Mouse (Mus musculus): ENCODE results near the gene Usp35. TPM values are rescaled to one million over a fixed set of nuclear protein-coding genes. Genes with fewer than 3 reads are reported as not detected.

Gene Usp35
- polyA plus RNA-seq, 2 experiments, result 0.14 to 0.36 TPM

- no peaks in the 10 kb centered on the region for H3K36me3 ChIP-seq (replicated peaks; ENCODE audit: control insufficient read depth, insufficient read depth, low read depth)
- no peak for TF ChIP-seq CTCF (IDR thresholded peaks at IDR 0.05; ENCODE audit: low read depth)
- 58% methylated on average over 2 of the region's 2 CpGs for WGBS (ENCODE audit: insufficient replicate concordance)
- no peak overlapping the region for H3K27ac ChIP-seq
- H3K27me3 ChIP-seq (ENCODE audit: control insufficient read depth, insufficient read depth, low read length), result no peaks in the 10 kb centered on the region
- ATAC-seq (ENCODE audit: insufficient read depth) (no peak), DNase-seq (ENCODE audit: low read depth in 3 of 3, low spot score in 3 of 3) (no peak)
- no peak overlapping the region for H3K4me2 ChIP-seq (ENCODE audit: low read depth)
- H3K4me3 ChIP-seq (ENCODE audit: insufficient read depth in 1 of 2, low read depth in 2 of 2, low read length in 2 of 2), result no peak overlapping the region
- peaks cover 5 to 12% of the 10 kb centered on the region in 2 experiments for H3K4me1 ChIP-seq (replicated peaks; ENCODE audit: control insufficient read depth in 2 of 2, insufficient read depth in 2 of 2, low read length in 1 of 2)
- no peak overlapping the region for H3K9ac ChIP-seq (replicated peaks)
- no peaks in the 10 kb centered on the region for H3K9me3 ChIP-seq (ENCODE audit: control insufficient read depth, low read length)
Measured at GRCm38 (mm10) chr7:97334406-97334805, 2.6 kb upstream of the Usp35 start.

- ATAC-seq (ENCODE audit: insufficient read depth), result no peak
- TF ChIP-seq CTCF (IDR thresholded peaks at IDR 0.05; ENCODE audit: low read depth) (no peak), EP300 (IDR thresholded peaks at IDR 0.05; ENCODE audit: low read depth) (no peak)
- 48% methylated on average over 6 of the region's 6 CpGs for WGBS (ENCODE audit: insufficient replicate concordance)
Measured at GRCm38 (mm10) chr7:97333113-97333898, 1.5 kb upstream of the Usp35 start.

GRCm38 (mm10) chr7:97332667-97333041 lies 834 bp upstream of the Usp35 start:
- ATAC-seq (ENCODE audit: insufficient read depth), result peak; percentile 3; the same call in 1 of the 2 replicates

More at GRCm38 (mm10) chr7:97333113-97333898, 1.5 kb upstream of the Usp35 start:
- no peaks in the 10 kb centered on the region for H3K27me3 ChIP-seq (ENCODE audit: control insufficient read depth, insufficient read depth, low read length)
- no peaks in the 10 kb centered on the region for H3K36me3 ChIP-seq (replicated peaks; ENCODE audit: control insufficient read depth, insufficient read depth, low read depth)
- no peak overlapping the region for H3K9ac ChIP-seq (replicated peaks)
- no peaks in the 10 kb centered on the region for H3K9me3 ChIP-seq (ENCODE audit: control insufficient read depth, low read length)
- peaks cover 5 to 12% of the 10 kb centered on the region in 2 experiments for H3K4me1 ChIP-seq (replicated peaks; ENCODE audit: control insufficient read depth in 2 of 2, insufficient read depth in 2 of 2, low read length in 1 of 2)
- DNase-seq (ENCODE audit: low read depth in 3 of 3, low spot score in 3 of 3), result no peak
- peak overlapping the region in 1 of 2 experiments; percentile 81; a peak in 2 of 4 replicates for H3K4me3 ChIP-seq (ENCODE audit: insufficient read depth in 1 of 2, low read depth in 2 of 2, low read length in 2 of 2)
- no peak overlapping the region for H3K27ac ChIP-seq
- peak overlapping the region; percentile 95 for H3K4me2 ChIP-seq (ENCODE audit: low read depth)

GRCm38 (mm10) chr7:97330931-97331645 lies 732 bp downstream of the Usp35 start:
- Histone ChIP-seq H3K9ac (replicated peaks) (no peak overlapping the region), H3K27me3 (ENCODE audit: control insufficient read depth, insufficient read depth, low read length) (peaks cover 9% of the 10 kb centered on the region), H3K9me3 (ENCODE audit: control insufficient read depth, low read length) (no peaks in the 10 kb centered on the region), H3K4me2 (ENCODE audit: low read depth) (peak overlapping the region; percentile 95), H3K36me3 (replicated peaks; ENCODE audit: control insufficient read depth, insufficient read depth, low read depth) (no peaks in the 10 kb centered on the region), H3K4me3 (ENCODE audit: insufficient read depth in 1 of 2, low read depth in 2 of 2, low read length in 2 of 2) (peak overlapping the region; percentile 81 to 86; a peak in 3 of 4 replicates), H3K4me1 (replicated peaks; ENCODE audit: control insufficient read depth in 2 of 2, insufficient read depth in 2 of 2, low read length in 1 of 2) (peaks cover 5 to 9% of the 10 kb centered on the region in 2 experiments), H3K27ac (no peak overlapping the region)
- DNase-seq (ENCODE audit: low read depth in 3 of 3, low spot score in 3 of 3), result no peak
- ATAC-seq (ENCODE audit: insufficient read depth), result no peak
- 56% methylated on average over 11 of the region's 11 CpGs for WGBS (ENCODE audit: insufficient replicate concordance)
- TF ChIP-seq CTCF (IDR thresholded peaks at IDR 0.05; ENCODE audit: low read depth) (no peak), EP300 (IDR thresholded peaks at IDR 0.05; ENCODE audit: low read depth) (no peak)

More at GRCm38 (mm10) chr7:97332667-97333041, 834 bp upstream of the Usp35 start:
- Histone ChIP-seq H3K36me3 (replicated peaks; ENCODE audit: control insufficient read depth, insufficient read depth, low read depth) (no peaks in the 10 kb centered on the region), H3K27ac (no peak overlapping the region), H3K4me3 (ENCODE audit: insufficient read depth in 1 of 2, low read depth in 2 of 2, low read length in 2 of 2) (peak overlapping the region; percentile 81 to 85), H3K4me2 (ENCODE audit: low read depth) (peak overlapping the region; percentile 95), H3K9ac (replicated peaks) (peak overlapping the region; percentile 70), H3K9me3 (ENCODE audit: control insufficient read depth, low read length) (no peaks in the 10 kb centered on the region), H3K27me3 (ENCODE audit: control insufficient read depth, insufficient read depth, low read length) (no peaks in the 10 kb centered on the region), H3K4me1 (replicated peaks; ENCODE audit: control insufficient read depth in 2 of 2, insufficient read depth in 2 of 2, low read length in 1 of 2) (peaks cover 5 to 9% of the 10 kb centered on the region in 2 experiments)
- TF ChIP-seq EP300 (IDR thresholded peaks at IDR 0.05; ENCODE audit: low read depth), result no peak
- TF ChIP-seq CTCF (IDR thresholded peaks at IDR 0.05; ENCODE audit: low read depth), result no peak
- WGBS (ENCODE audit: insufficient replicate concordance), result 3% methylated on average over 9 of the region's 9 CpGs
- DNase-seq (ENCODE audit: low read depth in 3 of 3, low spot score in 3 of 3), result no peak

GRCm38 (mm10) chr7:97329676-97330075 lies 2.1 kb downstream of the Usp35 start:
- Histone ChIP-seq H3K27ac (no peak overlapping the region), H3K9ac (replicated peaks) (no peak overlapping the region), H3K4me1 (replicated peaks; ENCODE audit: control insufficient read depth in 2 of 2, insufficient read depth in 2 of 2, low read length in 1 of 2) (peaks cover 5 to 9% of the 10 kb centered on the region in 2 experiments), H3K27me3 (ENCODE audit: control insufficient read depth, insufficient read depth, low read length) (peaks cover 23% of the 10 kb centered on the region), H3K36me3 (replicated peaks; ENCODE audit: control insufficient read depth, insufficient read depth, low read depth) (no peaks in the 10 kb centered on the region), H3K9me3 (ENCODE audit: control insufficient read depth, low read length) (no peaks in the 10 kb centered on the region), H3K4me2 (ENCODE audit: low read depth) (no peak overlapping the region), H3K4me3 (ENCODE audit: insufficient read depth in 1 of 2, low read depth in 2 of 2, low read length in 2 of 2) (no peak overlapping the region)
- ATAC-seq (ENCODE audit: insufficient read depth) (no peak), DNase-seq (ENCODE audit: low read depth in 3 of 3, low spot score in 3 of 3) (no peak)
- WGBS (ENCODE audit: insufficient replicate concordance), result 63% methylated on average over 3 of the region's 3 CpGs
- TF ChIP-seq CTCF (IDR thresholded peaks at IDR 0.05; ENCODE audit: low read depth), result no peak
- no peak for TF ChIP-seq EP300 (IDR thresholded peaks at IDR 0.05; ENCODE audit: low read depth)
